Mouse (Mus musculus) lung, embryonic 14.5 days (tissue): Measurements from ENCODE around the gene Mybl2. TPM values are rescaled to one million over a fixed set of nuclear protein-coding genes. Genes with fewer than 3 reads are reported as not detected.
"Not testable (repeated sequence)": the region's sequence is repeated elsewhere in the genome, so short reads cannot be mapped to it uniquely, and the experiment has no call there.

Experiments
- ATAC-seq: fragments of 200-750 bp; cut with Nextera tagmentation; 2 replicates; pipeline ENCODE4 v1.8.0; 2017; ENCODE audit warnings: mild to moderate bottlenecking, moderate TSS enrichment, moderate library complexity; ENCODE audit not compliant: insufficient read depth
- DNase-seq: peaks from one replicate; pipeline ENCODE4 v3.0.0-alpha.2; 2015
- H3K27ac ChIP-seq: fragments of 300-500 bp; sonication (generic); 2 replicates; pipeline ENCODE4 v1.5.1; 2014; ENCODE audit warnings: low read depth, mild to moderate bottlenecking, moderate library complexity
- H3K27me3 ChIP-seq: fragments of 300-500 bp; sonication (generic); 2 replicates; pipeline ENCODE4 v1.6.1; 2014; ENCODE audit warnings: low read length, control low read depth; ENCODE audit not compliant: insufficient read depth
- H3K36me3 ChIP-seq: fragments of 300-500 bp; sonication (generic); 2 replicates; pipeline ENCODE4 v1.6.1; 2014; ENCODE audit warnings: control low read depth; ENCODE audit not compliant: insufficient read depth
- H3K4me1 ChIP-seq: fragments of 300-500 bp; sonication (generic); 2 replicates; pipeline ENCODE4 v1.6.1; 2014; ENCODE audit warnings: antibody characterized with exemption, control low read depth; ENCODE audit not compliant: insufficient read depth
- H3K4me2 ChIP-seq: fragments of 300-500 bp; sonication (generic); 2 replicates; pipeline ENCODE4 v1.6.1; 2014; ENCODE audit warnings: mild to moderate bottlenecking
- H3K4me3 ChIP-seq: fragments of 300-500 bp; sonication (generic); 2 replicates; pipeline ENCODE4 v1.5.1; 2014; ENCODE audit warnings: low read depth, low read length
- H3K9ac ChIP-seq: fragments of 300-500 bp; sonication (generic); 2 replicates; pipeline ENCODE4 v1.6.1; 2014
- H3K9me3 ChIP-seq: fragments of 300-500 bp; sonication (generic); 2 replicates; pipeline ENCODE4 v1.6.1; 2016; ENCODE audit warnings: low read depth, low read length, control low read depth
- CTCF ChIP-seq: IDR thresholded peaks from 2 replicates; pipeline ENCODE4 v1.5.1; 2016; ENCODE audit warnings: antibody characterized with exemption, low read depth
- WGBS: fragments of 180-500 bp; shearing (Covaris S2); extraction: QIAGEN DNeasy Blood & Tissue Kit; methylation state at CpG from one replicate; pipeline ENCODE4 v1.1.7; 2014; 5-methylcytosine and 5-hydroxymethylcytosine counted together
- polyA plus RNA-seq: library from polyadenylated mRNA; unstranded; fragments of >200 nt; fragmentation: Nextera tagmentation; extraction: Ambion mirVana; gene quantifications from 2 replicates; pipeline ENCODE4 v1.2.1, GENCODE M21; 2014

Gene Mybl2
- polyA plus RNA-seq, 1 experiment from 2014 or later, result 39.5 TPM

DNA sequence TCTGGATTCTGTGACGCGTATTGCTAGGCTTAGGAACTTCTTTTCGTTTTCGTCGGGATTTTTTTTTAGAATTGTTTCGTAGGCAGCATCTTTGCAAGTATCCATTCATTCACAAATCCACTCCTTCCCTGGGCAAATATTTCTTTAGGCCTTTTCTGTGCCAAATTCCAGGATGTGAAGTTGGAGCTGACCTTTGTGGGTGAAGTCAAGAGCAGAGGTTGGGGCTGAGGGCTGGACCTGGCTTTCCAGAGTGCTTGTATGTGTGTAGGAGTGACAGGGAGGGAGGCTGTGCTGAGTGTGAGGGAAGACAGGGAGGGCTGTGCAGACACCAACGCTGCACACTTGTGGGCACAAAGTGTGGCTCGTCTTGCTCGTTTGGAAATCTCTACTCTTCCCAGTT, 2.1 kb downstream of the Mybl2 start:
- Histone ChIP-seq H3K4me1 (peaks cover 16% of the 10 kb centered on the region; the same call in 1 of the 2 replicates), H3K9ac (peak overlapping the region; percentile 26; the same call in 1 of the 2 replicates), H3K27me3 (no peaks in the 10 kb centered on the region), H3K4me2 (peak overlapping the region; percentile 98), H3K4me3 (peak overlapping the region; percentile 79; the same call in 1 of the 2 replicates), H3K27ac (no peak overlapping the region), H3K9me3 (no peaks in the 10 kb centered on the region), H3K36me3 (no peaks in the 10 kb centered on the region)
- TF ChIP-seq CTCF, result no peak
- DNase-seq (peak; percentile 5), ATAC-seq (no peak)
- 61% methylated on average over 9 of the region's 9 CpGs for WGBS

GRCm38 (mm10) chr2:163058981-163059380, 4.5 kb downstream of the Mybl2 start:
- H3K36me3 ChIP-seq, result peaks cover 12% of the 10 kb centered on the region; the same call in 1 of the 2 replicates
- H3K27me3 ChIP-seq, DNase-seq, ATAC-seq, H3K4me2 ChIP-seq, H3K4me3 ChIP-seq, H3K9ac ChIP-seq, H3K27ac ChIP-seq, H3K9me3 ChIP-seq: not testable (repeated sequence)
- WGBS, result 92% methylated on average over 6 of the region's 7 CpGs
- H3K4me1 ChIP-seq, result peaks cover 14% of the 10 kb centered on the region; the same call in 1 of the 2 replicates

DNA sequence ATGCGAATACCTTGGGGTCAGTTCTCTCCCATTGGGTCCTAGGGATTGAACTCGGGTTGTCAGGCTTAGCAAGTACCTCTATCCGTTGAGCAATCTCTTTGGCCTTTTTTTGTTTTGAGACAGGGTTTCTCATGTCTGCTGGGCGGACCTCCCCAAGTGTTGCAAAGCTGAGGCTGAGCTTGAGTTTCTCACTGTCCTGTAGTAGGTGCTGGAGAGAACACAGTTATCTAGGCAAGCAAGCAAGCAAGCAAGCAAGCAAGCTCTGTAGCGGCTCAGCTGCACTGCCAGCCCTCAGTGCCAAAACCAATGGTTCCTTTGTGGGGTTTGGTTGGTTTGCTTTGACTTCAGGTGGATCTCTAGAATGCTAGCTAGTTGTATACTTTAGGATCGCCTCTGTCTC, 6.1 kb downstream of the Mybl2 start:
- no peaks in the 10 kb centered on the region for H3K9me3 ChIP-seq
- DNase-seq (no peak), ATAC-seq (no peak)
- no peak for TF ChIP-seq CTCF
- WGBS, result 79% methylated on average over 6 of the region's 6 CpGs
- peaks cover 10% of the 10 kb centered on the region; the same call in 1 of the 2 replicates for H3K4me1 ChIP-seq
- no peaks in the 10 kb centered on the region for H3K27me3 ChIP-seq
- H3K36me3 ChIP-seq, result peaks cover 28% of the 10 kb centered on the region; the same call in 1 of the 2 replicates
- H3K4me2 ChIP-seq, result no peak overlapping the region
- no peak overlapping the region for H3K4me3 ChIP-seq
- H3K9ac ChIP-seq, result no peak overlapping the region
- no peak overlapping the region for H3K27ac ChIP-seq

DNA sequence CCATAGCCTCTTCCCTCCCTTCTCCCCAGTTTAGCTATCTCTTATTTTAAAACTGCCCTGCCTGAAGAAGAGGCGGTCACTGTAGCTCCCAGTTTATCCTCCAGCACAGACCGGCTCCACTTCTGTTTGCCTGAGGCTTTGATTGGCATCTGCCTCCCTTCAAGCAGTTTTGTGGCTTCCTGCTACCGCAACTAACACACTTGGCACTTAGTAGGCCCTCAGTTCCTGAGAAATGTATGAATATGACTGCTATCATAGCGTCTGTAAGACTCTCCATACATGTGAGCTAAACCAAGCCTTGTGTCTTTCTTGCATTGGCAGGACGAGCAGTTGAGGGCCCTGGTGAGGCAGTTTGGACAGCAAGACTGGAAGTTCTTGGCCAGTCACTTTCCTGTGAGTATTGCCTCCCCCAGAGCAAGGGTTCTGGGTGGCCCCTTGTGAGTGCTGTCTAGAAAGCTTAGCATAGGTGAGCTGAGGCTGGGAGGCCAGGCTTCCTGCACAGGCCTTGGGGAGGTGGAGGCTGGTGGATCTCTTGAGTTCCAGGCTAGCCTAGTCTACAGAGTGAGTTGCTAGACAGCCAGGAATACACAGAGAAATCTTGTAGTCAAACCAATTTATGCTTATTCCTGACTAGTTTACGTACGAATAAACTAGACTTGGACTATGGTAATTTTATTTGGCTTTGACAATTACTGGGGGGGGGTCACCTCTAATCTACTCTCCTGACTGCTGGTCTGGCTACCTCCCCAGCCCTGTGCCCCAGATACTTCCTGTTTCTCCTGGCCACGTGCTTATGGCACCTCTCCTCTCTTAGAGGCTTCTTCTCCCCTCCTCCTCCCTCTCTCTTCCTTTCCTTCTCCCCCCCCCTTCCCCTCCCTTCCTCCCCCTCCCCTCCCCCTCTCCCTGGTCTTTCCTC, 7.0 kb downstream of the Mybl2 start:
- H3K4me2 ChIP-seq, result no peak overlapping the region
- H3K9ac ChIP-seq, result no peak overlapping the region
- no peaks in the 10 kb centered on the region for H3K9me3 ChIP-seq
- H3K27me3 ChIP-seq, result no peaks in the 10 kb centered on the region
- 75% methylated on average over 8 of the region's 8 CpGs for WGBS
- no peak for ATAC-seq
- H3K27ac ChIP-seq, result no peak overlapping the region
- H3K4me1 ChIP-seq, result 0 out of 2 replicates have a peak, but pooled peaks cover 3% of the 10 kb centered on the region
- H3K4me3 ChIP-seq, result no peak overlapping the region
- TF ChIP-seq CTCF, result no peak
- DNase-seq, result no peak
- peaks cover 36% of the 10 kb centered on the region; the same call in 1 of the 2 replicates for H3K36me3 ChIP-seq

- DNase-seq, result no peak
- Histone ChIP-seq H3K4me2 (no peak overlapping the region), H3K9ac (no peak overlapping the region), H3K4me1 (no peaks in the 10 kb centered on the region), H3K27me3 (no peaks in the 10 kb centered on the region), H3K36me3 (peaks cover 39% of the 10 kb centered on the region; the same call in 1 of the 2 replicates), H3K4me3 (no peak overlapping the region), H3K27ac (no peak overlapping the region), H3K9me3 (no peaks in the 10 kb centered on the region)
- no peak for ATAC-seq
- no peak for TF ChIP-seq CTCF
- 79% methylated on average over 6 of the region's 6 CpGs for WGBS
These were observed 7.6 kb downstream of the Mybl2 start for GRCm38 (mm10) chr2:163062119-163062508.

- Histone ChIP-seq H3K9me3 (no peaks in the 10 kb centered on the region), H3K9ac (no peak overlapping the region), H3K4me2 (no peak overlapping the region), H3K27ac (no peak overlapping the region), H3K4me1 (no peaks in the 10 kb centered on the region), H3K36me3 (peaks cover 62% of the 10 kb centered on the region; the same call in 1 of the 2 replicates), H3K27me3 (no peaks in the 10 kb centered on the region), H3K4me3 (no peak overlapping the region)
- ATAC-seq (no peak), DNase-seq (no peak)
- WGBS, result 89% methylated on average over 6 of the region's 6 CpGs
- no peak for TF ChIP-seq CTCF
These were observed 11.8 kb downstream of the Mybl2 start for GRCm38 (mm10) chr2:163066326-163066725.

- no peak overlapping the region for H3K9ac ChIP-seq
- no peaks in the 10 kb centered on the region for H3K27me3 ChIP-seq
- TF ChIP-seq CTCF, result no peak
- H3K9me3 ChIP-seq, result no peaks in the 10 kb centered on the region
- DNase-seq, result no peak
- no peak for ATAC-seq
- no peak overlapping the region for H3K4me3 ChIP-seq
- H3K4me2 ChIP-seq, result no peak overlapping the region
- H3K27ac ChIP-seq, result no peak overlapping the region
- peaks cover 67% of the 10 kb centered on the region; the same call in 1 of the 2 replicates for H3K36me3 ChIP-seq
- H3K4me1 ChIP-seq, result no peaks in the 10 kb centered on the region
- WGBS, result 90% methylated on average over 1 of the region's 1 CpGs
These were observed 12.7 kb downstream of the Mybl2 start for GRCm38 (mm10) chr2:163067233-163067632.
